Mouse (Mus musculus) neural tube, embryonic 10.5 days (tissue): Measurements from ENCODE around the gene Mbd4.

Experiments used
- DNase-seq: peaks from one replicate; pipeline ENCODE4 v3.0.0-alpha.2; 2017; ENCODE audit warnings: low spot score; ENCODE audit errors: extremely low spot score

Gene Mbd4

GRCm38 (mm10) chr6:115814104-115814503 lies 39.1 kb downstream of the Mbd4 start:
- DNase-seq, result no peak

- no peak for DNase-seq
These were observed 41.6 kb downstream of the Mbd4 start for GRCm38 (mm10) chr6:115811606-115812005.

- peak; percentile 87 for DNase-seq
These were observed 44.5 kb downstream of the Mbd4 start, which contains the start of gene Rpl32 for GRCm38 (mm10) chr6:115808488-115809231. Gene Rpl32, minus strand, starts transcription at chr6:115808747.

- no peak for DNase-seq
These were observed 45.0 kb downstream of the Mbd4 start for GRCm38 (mm10) chr6:115808196-115808487.

GRCm38 (mm10) chr6:115807464-115808195 lies 45.5 kb downstream of the Mbd4 start:
- peak; percentile 32 for DNase-seq

GRCm38 (mm10) chr6:115804432-115805192 lies 48.6 kb downstream of the Mbd4 start:
- DNase-seq, result no peak

GRCm38 (mm10) chr6:115803541-115804382 lies 49.4 kb downstream of the Mbd4 start:
- DNase-seq, result peak; percentile 57

GRCm38 (mm10) chr6:115801811-115802210 lies 51.4 kb downstream of the Mbd4 start:
- DNase-seq, result no peak

GRCm38 (mm10) chr6:115792691-115793215 lies 60.4 kb downstream of the Mbd4 start:
- DNase-seq, result no peak

GRCm38 (mm10) chr6:115791842-115792686 lies 61.1 kb downstream of the Mbd4 start:
- no peak for DNase-seq

GRCm38 (mm10) chr6:115791016-115791415 lies 62.2 kb downstream of the Mbd4 start:
- DNase-seq, result no peak
